Mouse (Mus musculus): ENCODE data around the gene Rfx8. TPM values are rescaled to one million over a fixed set of nuclear protein-coding genes. Genes with fewer than 3 reads are reported as not detected.

The Rfx8 gene
- polyA plus RNA-seq, 1 experiment from 2014 or later: 0.09 TPM

DNA sequence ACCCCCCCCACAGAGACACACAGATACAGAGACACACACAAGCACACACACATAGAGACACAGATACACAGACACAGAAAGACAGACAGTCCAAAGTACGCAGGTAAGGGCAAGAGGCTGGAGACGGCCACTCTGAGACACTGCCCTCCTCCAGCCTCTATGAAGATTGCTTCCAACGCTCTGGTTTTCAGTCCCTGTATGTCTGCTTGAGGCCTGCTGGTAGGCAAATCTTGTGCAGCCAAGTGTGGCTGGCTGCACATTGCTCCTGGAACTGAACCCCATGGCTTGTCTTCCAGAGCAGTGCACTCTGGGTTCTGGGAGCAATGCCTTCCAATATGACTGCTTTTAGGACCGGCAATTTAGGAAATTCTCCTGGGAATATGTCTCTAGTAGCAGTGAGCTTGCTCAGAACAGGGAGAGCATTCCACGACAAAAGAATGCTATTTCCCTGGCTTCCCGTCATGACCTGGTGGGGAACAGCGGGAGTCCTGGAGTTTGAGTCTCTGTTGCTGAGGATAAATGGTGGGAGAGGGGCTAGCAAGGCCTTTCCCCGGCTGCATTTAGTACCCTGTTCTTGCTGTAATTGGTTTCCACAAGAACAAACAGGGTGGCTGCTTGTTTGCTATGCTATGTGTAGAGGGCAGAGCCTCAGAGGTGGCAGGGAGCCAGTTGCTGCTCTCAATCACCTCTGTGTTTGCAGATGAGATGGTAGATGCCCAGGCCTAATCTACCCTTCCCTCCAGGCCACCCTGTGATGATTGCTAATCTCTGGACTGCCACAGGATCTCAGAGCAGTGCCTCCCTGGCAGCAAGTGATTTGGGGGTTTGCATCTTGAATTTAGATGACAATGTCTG, 74.7 kb downstream of the Rfx8 start:
- no peak overlapping the region for H3K27ac ChIP-seq (replicated peaks)
- peaks cover 7% of the 10 kb centered on the region; the same call in 1 of the 2 replicates for H3K4me1 ChIP-seq (replicated peaks)
- ATAC-seq (ENCODE audit: insufficient read depth): no peak
- H3K4me2 ChIP-seq: no peak overlapping the region
- peaks cover 38% of the 10 kb centered on the region for H3K27me3 ChIP-seq
- no peak overlapping the region for H3K4me3 ChIP-seq (replicated peaks)
- no peaks in the 10 kb centered on the region for H3K9me3 ChIP-seq (replicated peaks)
- H3K9ac ChIP-seq: no peak overlapping the region
- no peaks in the 10 kb centered on the region for H3K36me3 ChIP-seq (replicated peaks)
- whole genome bisulfite sequencing (ENCODE audit: insufficient replicate concordance): 59% methylated on average over 8 of the region's 8 CpGs

DNA sequence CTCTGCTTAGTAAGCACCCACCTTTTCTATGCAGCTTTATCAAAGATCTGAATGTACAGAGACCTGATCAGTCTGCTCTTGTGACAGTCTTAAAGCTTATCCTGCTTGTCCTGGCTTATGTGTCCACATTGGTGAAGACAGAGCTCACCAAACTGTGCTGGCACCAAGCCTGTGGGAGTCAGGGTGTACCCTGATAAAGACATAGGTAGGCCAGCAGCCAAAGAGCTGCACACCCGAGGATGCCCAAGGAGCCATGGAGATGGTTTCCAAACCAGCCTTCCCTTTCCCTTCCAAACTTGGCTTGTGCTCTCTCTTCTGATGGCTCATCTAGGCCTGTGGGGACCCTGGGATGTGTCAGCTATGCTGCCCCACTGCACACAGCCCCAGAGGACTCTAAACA, 76.5 kb downstream of the Rfx8 start:
- Histone ChIP-seq H3K4me1 (replicated peaks) (0 out of 2 replicates have a peak, but pooled peaks cover 7% of the 10 kb centered on the region), H3K9me3 (replicated peaks) (no peaks in the 10 kb centered on the region), H3K4me3 (replicated peaks) (no peak overlapping the region), H3K27me3 (peaks cover 20% of the 10 kb centered on the region), H3K4me2 (no peak overlapping the region), H3K27ac (replicated peaks) (no peak overlapping the region), H3K9ac (no peak overlapping the region), H3K36me3 (replicated peaks) (no peaks in the 10 kb centered on the region)
- ATAC-seq (ENCODE audit: insufficient read depth): no peak
- 33% methylated on average over 1 of the region's 1 CpGs for WGBS (ENCODE audit: insufficient replicate concordance)

DNA sequence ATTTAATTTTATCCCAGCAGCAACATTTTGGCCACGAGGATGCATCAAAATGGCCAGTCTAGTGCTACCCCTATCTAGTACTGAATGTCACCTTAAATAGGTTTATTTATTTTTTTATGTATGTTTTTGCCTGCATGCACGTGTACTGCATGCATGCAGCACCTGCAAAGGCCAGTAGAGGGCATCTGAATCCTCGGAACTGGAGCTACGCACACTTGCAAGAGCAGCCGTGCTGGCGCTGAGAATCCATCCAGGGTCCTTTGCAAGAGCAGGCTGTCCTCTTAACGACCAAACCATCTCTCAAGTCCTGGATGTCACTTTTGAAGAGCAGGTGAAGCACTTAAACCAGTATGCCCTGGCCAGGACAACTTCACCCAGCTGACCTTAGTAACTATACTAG, 79.1 kb downstream of the Rfx8 start:
- Histone ChIP-seq H3K36me3 (replicated peaks) (no peaks in the 10 kb centered on the region), H3K4me3 (replicated peaks) (no peak overlapping the region), H3K4me2 (no peak overlapping the region), H3K27me3 (peaks cover 5% of the 10 kb centered on the region; the same call in 1 of the 2 replicates), H3K4me1 (replicated peaks) (0 out of 2 replicates have a peak, but pooled peaks cover 8% of the 10 kb centered on the region), H3K9me3 (replicated peaks) (no peaks in the 10 kb centered on the region), H3K27ac (replicated peaks) (no peak overlapping the region), H3K9ac (no peak overlapping the region)
- WGBS (ENCODE audit: insufficient replicate concordance): 63% methylated on average over 7 of the region's 7 CpGs
- ATAC-seq (ENCODE audit: insufficient read depth): no peak

DNA sequence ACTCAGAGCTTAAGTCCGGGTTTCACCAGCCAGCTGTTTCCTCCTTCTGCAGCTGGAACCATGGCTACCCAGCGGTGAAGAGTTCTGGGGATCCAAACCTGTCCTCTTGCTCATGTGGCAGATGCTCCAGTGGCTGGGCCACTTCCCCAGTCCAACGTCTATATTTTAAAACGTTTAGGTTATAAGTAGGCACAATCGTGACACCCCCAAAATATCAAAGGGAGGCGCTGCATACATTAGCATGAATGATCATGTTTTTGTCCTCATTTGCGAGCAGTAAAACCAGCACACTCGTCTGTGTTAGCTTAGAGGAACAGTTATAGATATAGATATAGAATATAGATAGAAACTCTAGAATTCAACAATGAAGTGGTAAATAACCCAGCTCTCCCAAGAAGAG, 83.7 kb downstream of the Rfx8 start:
- 40% methylated on average over 8 of the region's 8 CpGs for WGBS (ENCODE audit: insufficient replicate concordance)
- ATAC-seq (ENCODE audit: insufficient read depth): no peak
- Histone ChIP-seq H3K4me1 (replicated peaks) (0 out of 2 replicates have a peak, but pooled peaks cover 6% of the 10 kb centered on the region), H3K27me3 (peaks cover 8% of the 10 kb centered on the region; the same call in 1 of the 2 replicates), H3K4me3 (replicated peaks) (no peak overlapping the region), H3K27ac (replicated peaks) (no peak overlapping the region), H3K9me3 (replicated peaks) (no peaks in the 10 kb centered on the region), H3K4me2 (no peak overlapping the region), H3K9ac (no peak overlapping the region), H3K36me3 (replicated peaks) (no peaks in the 10 kb centered on the region)

DNA sequence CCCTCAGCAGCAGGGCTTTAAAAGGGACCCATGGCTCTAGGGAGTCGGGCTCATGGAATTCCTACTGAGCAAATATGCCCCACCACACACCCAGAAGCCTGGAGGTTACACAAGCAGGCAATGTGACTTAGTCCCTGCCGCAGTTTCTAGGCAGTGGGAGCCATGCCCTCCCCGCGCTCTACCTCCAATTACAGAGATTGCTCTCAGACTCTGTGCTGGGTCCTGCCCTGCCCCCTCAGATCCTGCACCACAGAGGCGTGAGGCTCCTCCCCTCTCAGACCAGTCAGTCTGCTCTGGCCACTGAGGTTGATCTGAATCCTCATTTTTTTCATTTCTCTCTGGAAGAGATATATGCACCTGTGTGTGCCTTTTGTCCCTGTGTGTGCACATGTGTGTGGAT, 84.1 kb downstream of the Rfx8 start:
- Histone ChIP-seq H3K4me3 (replicated peaks) (no peak overlapping the region), H3K9me3 (replicated peaks) (no peaks in the 10 kb centered on the region), H3K4me1 (replicated peaks) (0 out of 2 replicates have a peak, but pooled peaks cover 6% of the 10 kb centered on the region), H3K36me3 (replicated peaks) (no peaks in the 10 kb centered on the region), H3K9ac (no peak overlapping the region), H3K27me3 (peaks cover 8% of the 10 kb centered on the region; the same call in 1 of the 2 replicates), H3K27ac (replicated peaks) (no peak overlapping the region), H3K4me2 (no peak overlapping the region)
- no peak; the same call in 1 of the 2 replicates for ATAC-seq (ENCODE audit: insufficient read depth)
- 5% methylated on average over 5 of the region's 5 CpGs for WGBS (ENCODE audit: insufficient replicate concordance)

DNA sequence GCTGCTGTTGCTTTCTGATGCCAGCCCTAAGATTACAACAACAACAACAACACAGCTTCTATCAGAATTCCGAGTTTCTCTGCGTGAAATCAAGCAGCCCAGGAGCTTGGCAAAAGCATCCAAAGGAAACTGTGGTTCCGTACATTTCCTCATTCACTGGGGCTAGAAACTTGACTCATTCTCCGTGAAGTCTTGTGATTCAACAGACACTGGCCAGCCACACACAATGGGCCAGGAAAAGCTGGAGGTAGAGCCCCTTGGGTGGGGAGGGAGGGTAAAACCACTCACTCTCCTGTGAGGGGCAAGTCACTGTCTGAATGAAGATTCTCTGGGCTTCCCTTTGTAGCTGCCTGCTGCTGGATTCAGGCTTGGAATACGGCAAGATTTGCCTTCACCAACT, 84.6 kb downstream of the Rfx8 start:
- H3K27me3 ChIP-seq: peaks cover 8% of the 10 kb centered on the region; the same call in 1 of the 2 replicates
- H3K36me3 ChIP-seq (replicated peaks): no peaks in the 10 kb centered on the region
- 0 out of 2 replicates have a peak, but pooled peaks cover 6% of the 10 kb centered on the region for H3K4me1 ChIP-seq (replicated peaks)
- WGBS (ENCODE audit: insufficient replicate concordance): 14% methylated on average over 5 of the region's 5 CpGs
- H3K4me2 ChIP-seq: no peak overlapping the region
- no peak overlapping the region for H3K9ac ChIP-seq
- H3K4me3 ChIP-seq (replicated peaks): no peak overlapping the region
- H3K9me3 ChIP-seq (replicated peaks): no peaks in the 10 kb centered on the region
- no peak overlapping the region for H3K27ac ChIP-seq (replicated peaks)
- no peak for ATAC-seq (ENCODE audit: insufficient read depth)

DNA sequence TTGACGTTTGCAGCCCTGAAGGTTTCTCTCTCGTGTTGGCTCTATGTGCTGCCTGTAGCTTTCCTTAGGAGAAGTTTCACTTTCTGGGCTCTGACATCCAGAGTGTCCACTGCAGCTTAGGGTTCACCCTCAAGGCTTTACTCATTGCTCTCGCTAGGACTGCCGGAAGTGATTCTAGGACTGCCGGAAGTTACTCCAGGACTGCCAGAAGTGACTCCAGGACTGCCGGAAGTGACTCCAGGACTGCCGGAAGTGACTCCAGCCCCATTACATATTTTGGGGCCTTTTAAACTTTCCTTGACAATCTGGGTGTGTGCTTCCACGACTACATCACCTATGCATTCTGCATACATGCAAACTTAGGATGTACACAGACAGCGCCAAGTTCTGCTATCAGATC, 92.2 kb downstream of the Rfx8 start:
- no peak overlapping the region for H3K27ac ChIP-seq (replicated peaks)
- ATAC-seq (ENCODE audit: insufficient read depth): no peak
- H3K9ac ChIP-seq: no peak overlapping the region
- 63% methylated on average over 9 of the region's 9 CpGs for WGBS (ENCODE audit: insufficient replicate concordance)
- no peaks in the 10 kb centered on the region for H3K36me3 ChIP-seq (replicated peaks)
- H3K4me2 ChIP-seq: no peak overlapping the region
- H3K27me3 ChIP-seq: no peaks in the 10 kb centered on the region
- H3K9me3 ChIP-seq (replicated peaks): no peaks in the 10 kb centered on the region
- no peaks in the 10 kb centered on the region for H3K4me1 ChIP-seq (replicated peaks)
- H3K4me3 ChIP-seq (replicated peaks): no peak overlapping the region

DNA sequence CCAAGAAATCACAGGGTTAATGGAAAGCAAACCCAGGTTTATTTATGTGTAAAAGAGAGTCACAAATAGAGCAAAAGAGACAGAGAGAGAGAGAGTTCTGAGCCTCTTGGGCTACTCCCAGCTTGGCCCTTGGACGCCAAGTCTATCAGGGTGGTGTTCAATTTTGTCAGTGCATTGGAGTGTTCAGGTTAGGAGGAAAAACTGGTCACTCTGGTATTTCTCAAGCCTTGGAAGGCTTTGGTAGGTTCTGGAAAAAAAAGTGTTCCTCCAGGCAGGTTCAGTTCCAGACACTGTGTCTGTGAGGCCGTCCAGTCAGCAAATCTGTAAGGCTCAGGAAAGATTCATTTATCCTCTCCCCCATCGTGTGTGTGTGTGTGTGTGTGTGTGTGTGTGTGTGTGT, 95.3 kb downstream of the Rfx8 start:
- Histone ChIP-seq H3K4me2 (no peak overlapping the region), H3K27ac (replicated peaks) (no peak overlapping the region), H3K27me3 (no peaks in the 10 kb centered on the region), H3K9me3 (replicated peaks) (no peaks in the 10 kb centered on the region), H3K36me3 (replicated peaks) (no peaks in the 10 kb centered on the region), H3K4me3 (replicated peaks) (no peak overlapping the region), H3K9ac (no peak overlapping the region), H3K4me1 (replicated peaks) (no peaks in the 10 kb centered on the region)
- no peak for ATAC-seq (ENCODE audit: insufficient read depth)
- WGBS (ENCODE audit: insufficient replicate concordance): 40% methylated on average over 3 of the region's 3 CpGs

DNA sequence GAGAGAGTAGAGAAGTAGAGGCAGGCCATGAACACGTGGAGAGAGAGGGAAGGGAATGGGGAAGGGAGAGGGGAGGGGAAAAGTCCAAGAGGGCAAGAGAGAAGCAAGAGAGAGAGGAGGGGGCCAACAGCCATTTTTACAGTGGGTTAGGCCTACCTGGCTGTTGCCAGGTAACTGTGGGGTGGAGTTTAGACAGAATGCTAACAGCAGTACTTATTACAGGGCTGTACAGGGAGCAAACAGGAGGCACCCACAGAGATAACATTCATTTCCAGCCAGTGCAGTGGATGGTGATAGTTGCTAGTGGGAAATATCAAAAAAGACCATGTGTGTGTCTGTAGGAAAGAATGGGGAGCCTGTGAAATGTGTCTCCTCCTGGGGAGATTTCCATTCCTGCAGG, 97.1 kb downstream of the Rfx8 start:
- no peak overlapping the region for H3K4me2 ChIP-seq
- H3K4me3 ChIP-seq (replicated peaks): no peak overlapping the region
- WGBS (ENCODE audit: insufficient replicate concordance): 38% methylated on average over 1 of the region's 1 CpGs
- ATAC-seq (ENCODE audit: insufficient read depth): no peak
- H3K36me3 ChIP-seq (replicated peaks): no peaks in the 10 kb centered on the region
- no peak overlapping the region for H3K9ac ChIP-seq
- no peaks in the 10 kb centered on the region for H3K9me3 ChIP-seq (replicated peaks)
- no peaks in the 10 kb centered on the region for H3K27me3 ChIP-seq
- no peaks in the 10 kb centered on the region for H3K4me1 ChIP-seq (replicated peaks)
- H3K27ac ChIP-seq (replicated peaks): no peak overlapping the region

DNA sequence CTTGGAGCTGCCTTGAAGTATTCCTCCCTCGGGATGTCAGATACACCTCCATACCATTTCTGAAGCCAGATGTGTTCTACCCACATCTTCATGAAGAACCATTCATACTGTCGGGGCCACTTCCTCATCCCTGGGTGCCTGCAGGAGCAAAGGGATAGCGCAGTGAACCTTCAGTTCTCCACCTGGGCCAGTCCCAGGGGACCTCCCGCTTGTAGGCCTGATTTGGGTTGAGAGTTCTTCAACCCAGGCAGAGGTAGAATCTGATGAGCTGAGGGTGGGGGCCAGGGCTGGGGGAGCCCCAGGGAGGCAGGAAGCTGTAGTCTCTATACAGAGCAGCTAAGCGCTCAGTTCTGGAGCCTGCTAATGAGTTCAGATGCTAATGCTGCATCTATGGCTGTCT, 97.7 kb downstream of the Rfx8 start:
- no peak overlapping the region for H3K9ac ChIP-seq
- WGBS (ENCODE audit: insufficient replicate concordance): 66% methylated on average over 5 of the region's 5 CpGs
- no peak overlapping the region for H3K27ac ChIP-seq (replicated peaks)
- H3K4me1 ChIP-seq (replicated peaks): no peaks in the 10 kb centered on the region
- H3K4me2 ChIP-seq: no peak overlapping the region
- H3K27me3 ChIP-seq: no peaks in the 10 kb centered on the region
- H3K9me3 ChIP-seq (replicated peaks): no peaks in the 10 kb centered on the region
- no peak for ATAC-seq (ENCODE audit: insufficient read depth)
- no peaks in the 10 kb centered on the region for H3K36me3 ChIP-seq (replicated peaks)
- no peak overlapping the region for H3K4me3 ChIP-seq (replicated peaks)

DNA sequence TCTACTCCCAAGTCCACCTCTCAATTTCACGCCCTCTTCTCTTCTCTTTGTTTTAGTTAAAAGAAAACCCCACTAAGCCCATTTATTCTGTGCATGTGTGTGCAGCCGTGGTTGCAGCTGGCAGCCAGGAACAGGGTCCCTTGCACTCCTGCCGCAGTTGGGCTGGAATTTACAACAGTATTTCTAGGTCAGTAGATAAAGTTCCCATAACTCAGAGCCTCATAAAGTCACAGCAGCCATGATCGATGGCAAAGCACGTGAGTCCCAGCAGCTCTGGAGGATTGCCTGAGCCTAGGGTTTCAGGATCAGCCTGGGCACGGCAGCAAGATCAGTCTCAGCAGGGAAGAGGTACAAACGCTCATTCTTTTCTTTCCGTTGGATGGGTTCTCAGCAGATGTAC, 102.3 kb downstream of the Rfx8 start:
- no peak overlapping the region for H3K4me2 ChIP-seq
- ATAC-seq (ENCODE audit: insufficient read depth): no peak
- H3K9ac ChIP-seq: no peak overlapping the region
- 50% methylated on average over 8 of the region's 8 CpGs for WGBS (ENCODE audit: insufficient replicate concordance)
- H3K36me3 ChIP-seq (replicated peaks): no peaks in the 10 kb centered on the region
- no peak overlapping the region for H3K27ac ChIP-seq (replicated peaks)
- peaks cover 10% of the 10 kb centered on the region for H3K27me3 ChIP-seq
- no peak overlapping the region for H3K4me3 ChIP-seq (replicated peaks)
- no peaks in the 10 kb centered on the region for H3K9me3 ChIP-seq (replicated peaks)
- 0 out of 2 replicates have a peak, but pooled peaks cover 4% of the 10 kb centered on the region for H3K4me1 ChIP-seq (replicated peaks)

Measured in liver, embryonic 15.5 days (tissue).